Mouse (Mus musculus): Measurements from ENCODE around the gene Eme2.
A peak's percentile ranks its signal among the peaks of the same experiment; 100 is the strongest.

Eme2 gene

DNA sequence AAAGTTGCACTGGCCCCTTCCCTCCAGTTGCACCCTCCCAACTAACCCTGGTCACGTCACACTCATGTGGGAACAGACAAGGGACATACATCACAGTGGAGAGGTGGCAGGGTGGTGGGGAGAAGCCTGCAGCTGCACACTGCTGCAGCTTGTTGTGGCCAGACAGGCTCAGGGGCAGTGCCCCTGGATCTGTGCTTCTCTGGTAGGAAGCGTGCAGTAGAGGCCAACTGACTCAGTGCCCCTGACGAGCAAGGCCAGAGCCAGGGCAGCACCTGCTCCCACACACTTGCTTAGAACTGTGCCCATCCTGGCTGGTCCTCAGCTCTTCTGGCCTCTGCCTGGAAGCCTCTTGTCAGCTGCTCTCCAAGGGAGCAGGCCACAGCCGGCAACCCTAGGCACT is 2.7 kb upstream of the Eme2 start:
- no peak for ATAC-seq (ENCODE audit: insufficient number of reproducible peaks, low FRiP score, low TSS enrichment)

DNA sequence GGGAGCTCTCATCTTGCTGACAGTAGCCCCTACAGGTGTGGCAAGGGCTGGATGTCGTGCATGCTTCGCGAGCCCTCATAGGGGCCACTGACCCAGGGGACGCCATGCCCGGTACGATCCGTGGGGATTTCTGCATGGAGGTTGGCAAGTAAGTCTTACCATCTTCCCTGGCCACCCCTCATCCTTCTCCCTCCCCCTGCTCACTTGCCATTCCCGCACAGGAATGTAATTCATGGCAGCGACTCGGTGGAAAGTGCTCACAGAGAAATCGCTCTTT is 2.0 kb upstream of the Eme2 start:
- ATAC-seq (ENCODE audit: insufficient number of reproducible peaks, low FRiP score, low TSS enrichment): no peak

DNA sequence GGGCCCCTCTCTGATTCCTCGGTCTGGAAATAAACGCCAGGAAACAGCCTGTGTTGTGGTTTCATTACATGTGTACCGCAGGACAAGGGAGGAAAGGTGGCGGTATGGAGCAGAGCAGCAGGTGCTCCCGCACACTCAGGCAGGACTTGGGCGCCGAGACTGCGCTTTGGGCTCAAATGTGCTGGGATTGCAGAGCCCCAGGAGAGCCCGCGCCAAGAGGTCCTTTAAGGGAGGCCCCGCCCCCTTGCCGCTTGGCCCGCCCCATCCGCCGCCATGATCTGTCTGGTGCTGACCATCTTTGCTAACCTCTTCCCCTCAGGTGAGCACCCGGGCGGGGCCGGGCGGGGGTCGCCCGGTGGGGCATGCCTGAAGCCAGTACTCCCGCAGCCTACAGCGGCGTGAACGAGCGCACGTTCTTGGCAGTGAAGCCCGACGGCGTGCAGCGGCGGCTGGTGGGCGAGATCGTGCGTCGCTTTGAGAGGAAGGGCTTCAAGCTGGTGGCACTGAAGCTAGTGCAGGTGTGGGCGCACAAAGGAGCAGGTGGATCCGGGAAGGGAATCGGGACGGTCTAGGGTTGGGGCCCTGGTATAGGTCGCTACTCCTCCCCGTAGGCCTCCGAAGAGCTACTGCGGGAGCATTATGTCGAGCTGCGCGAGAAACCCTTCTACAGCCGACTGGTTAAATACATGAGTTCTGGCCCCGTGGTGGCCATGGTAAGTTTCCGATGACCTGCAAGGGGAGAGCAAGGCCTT is 1.5 kb upstream of the Eme2 start, which contains the start of gene Nme3:
Nme3 (plus strand) TSS at position 260 of the 752 bp plus-strand sequence.
- ATAC-seq (ENCODE audit: insufficient number of reproducible peaks, low FRiP score, low TSS enrichment): peak; percentile 32; the same call in 1 of the 2 replicates

DNA sequence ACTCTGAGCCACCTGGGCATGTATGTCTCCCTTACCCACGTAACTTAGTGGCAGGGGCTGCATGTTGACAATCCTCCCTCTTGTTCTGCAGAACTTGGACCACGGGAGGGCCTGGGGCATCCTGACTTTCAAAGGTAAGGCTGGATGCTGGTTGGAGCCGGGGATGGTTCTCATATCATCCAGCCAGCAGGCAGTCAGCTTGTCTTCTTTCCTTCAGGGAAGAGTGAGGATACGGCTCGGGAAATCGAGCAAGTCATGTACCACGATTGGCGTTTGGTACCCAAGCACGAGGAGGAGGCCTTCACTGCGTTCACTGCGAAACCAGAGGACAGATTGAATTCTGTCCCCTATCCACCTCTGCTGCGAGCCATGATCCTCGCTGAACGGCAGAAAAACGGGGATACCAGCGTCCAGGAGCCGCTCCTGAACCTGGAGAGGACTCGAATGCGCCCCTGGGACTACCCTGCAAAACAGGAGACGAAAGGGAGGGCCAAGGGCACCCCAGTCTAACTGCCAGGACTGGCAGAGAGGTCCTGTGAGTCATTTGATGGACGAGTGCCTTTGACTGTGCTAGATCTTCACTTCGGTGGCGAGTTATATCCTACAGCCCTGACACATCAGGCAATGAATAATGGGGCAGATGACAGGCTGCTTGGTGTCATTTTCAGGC is 819 bp upstream of the Eme2 start:
- no peak for ATAC-seq (ENCODE audit: insufficient number of reproducible peaks, low FRiP score, low TSS enrichment)

DNA sequence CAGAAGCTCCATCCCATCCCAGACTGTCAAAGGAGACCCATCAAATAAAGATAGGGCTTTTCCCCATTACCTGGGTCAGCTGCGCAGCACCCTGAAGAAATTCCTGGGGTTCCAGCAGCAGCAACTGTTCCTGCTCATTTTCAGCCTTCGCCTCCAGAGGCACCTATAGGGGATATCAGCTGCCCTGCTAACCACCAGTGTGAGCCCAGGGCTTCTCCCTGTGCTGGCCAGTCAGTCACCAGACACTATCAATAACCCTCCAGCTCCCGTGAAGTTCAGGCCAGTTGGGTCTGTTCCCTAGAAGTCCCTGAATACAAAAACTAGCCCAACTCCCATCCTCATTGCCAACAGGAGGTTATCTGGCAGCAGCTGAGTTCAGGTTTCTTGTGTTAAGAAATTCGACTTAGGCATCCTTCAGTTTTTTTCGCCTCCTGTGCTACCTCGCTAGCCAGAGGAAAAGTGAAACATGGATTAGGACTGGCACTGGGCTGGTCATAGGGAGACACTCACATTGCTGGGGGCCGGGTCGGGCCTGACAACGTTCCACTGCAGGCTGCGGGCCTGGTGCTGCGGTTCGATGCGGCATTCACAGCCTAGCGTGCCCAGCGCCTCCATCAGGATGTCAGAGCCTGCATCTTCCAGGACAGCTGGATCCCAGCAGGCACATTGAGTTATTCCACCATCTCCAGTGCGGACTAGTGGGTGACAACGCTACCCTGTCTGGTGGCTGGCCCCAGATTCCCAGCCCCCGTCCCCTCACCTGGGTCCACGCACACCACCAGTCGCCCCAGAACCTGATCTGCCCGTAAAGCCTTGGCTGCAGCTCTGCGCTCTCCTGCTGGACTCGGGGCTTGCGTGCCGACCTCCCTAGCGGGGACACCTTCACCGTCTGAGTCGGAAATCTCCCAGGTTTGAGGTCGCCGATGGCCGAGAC is 559 bp downstream of the Eme2 start:
- no peak for ATAC-seq (ENCODE audit: insufficient number of reproducible peaks, low FRiP score, low TSS enrichment)

DNA sequence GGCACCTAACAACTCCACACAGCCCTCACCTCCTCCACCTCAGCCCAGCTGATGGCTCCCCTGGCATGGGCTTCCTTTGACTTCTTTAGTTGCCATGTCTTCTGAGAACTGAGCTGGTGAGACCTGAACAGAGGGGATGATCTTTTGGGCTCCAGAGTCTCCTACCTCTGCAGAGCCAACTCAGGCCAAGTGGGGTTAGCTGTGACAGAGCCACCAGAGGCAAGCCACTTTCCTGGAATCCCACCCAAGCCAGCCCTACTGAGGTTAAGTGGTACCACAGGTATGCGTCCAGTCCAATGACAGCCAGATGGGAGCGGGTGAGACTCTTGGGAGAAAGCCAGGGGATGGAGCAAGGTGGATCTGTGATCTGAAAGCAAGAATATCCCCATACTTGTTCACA is 1.6 kb downstream of the Eme2 start:
- ATAC-seq (ENCODE audit: insufficient number of reproducible peaks, low FRiP score, low TSS enrichment): no peak

DNA sequence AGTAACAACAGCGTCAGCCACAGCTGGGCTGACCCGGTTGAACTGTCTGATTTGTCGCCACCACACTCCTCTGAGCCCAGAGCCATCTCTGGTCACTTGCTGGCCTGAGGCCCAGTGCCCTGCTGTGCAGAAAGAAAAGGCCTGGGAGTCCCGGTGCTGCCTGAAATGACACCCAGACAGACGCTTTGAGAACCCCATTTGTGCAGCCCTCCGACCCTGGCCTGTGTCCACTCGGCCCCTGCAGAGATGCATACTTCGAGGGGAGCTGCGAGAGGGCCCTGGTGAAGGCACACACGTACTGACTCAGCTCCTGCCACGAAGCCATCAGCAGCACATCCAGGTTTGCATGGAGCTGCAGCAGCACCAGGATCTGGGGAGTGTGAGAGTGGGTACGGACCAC is 2.1 kb downstream of the Eme2 start:
- no peak for ATAC-seq (ENCODE audit: insufficient number of reproducible peaks, low FRiP score, low TSS enrichment)

DNA sequence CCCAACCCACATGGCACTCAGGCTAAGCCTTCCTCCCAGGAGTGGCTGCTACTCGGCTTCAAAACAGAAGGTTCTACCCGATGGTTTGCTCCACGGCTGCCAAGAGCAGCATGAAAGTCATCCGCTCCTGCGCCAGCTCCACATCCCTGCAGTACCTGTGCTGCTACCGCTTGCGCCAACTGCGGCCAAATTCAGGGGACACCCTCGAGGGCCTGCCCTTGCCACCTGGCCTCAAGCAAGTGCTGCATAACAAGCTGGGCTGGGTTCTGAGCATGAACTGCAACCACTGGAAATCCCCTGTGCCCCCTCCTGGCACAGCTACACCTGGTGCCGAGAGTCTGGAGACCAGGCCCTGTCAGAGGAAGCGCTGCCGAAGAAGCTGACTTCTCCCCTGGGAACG is 3.6 kb downstream of the Eme2 start:
- no peak for ATAC-seq (ENCODE audit: insufficient number of reproducible peaks, low FRiP score, low TSS enrichment)

DNA sequence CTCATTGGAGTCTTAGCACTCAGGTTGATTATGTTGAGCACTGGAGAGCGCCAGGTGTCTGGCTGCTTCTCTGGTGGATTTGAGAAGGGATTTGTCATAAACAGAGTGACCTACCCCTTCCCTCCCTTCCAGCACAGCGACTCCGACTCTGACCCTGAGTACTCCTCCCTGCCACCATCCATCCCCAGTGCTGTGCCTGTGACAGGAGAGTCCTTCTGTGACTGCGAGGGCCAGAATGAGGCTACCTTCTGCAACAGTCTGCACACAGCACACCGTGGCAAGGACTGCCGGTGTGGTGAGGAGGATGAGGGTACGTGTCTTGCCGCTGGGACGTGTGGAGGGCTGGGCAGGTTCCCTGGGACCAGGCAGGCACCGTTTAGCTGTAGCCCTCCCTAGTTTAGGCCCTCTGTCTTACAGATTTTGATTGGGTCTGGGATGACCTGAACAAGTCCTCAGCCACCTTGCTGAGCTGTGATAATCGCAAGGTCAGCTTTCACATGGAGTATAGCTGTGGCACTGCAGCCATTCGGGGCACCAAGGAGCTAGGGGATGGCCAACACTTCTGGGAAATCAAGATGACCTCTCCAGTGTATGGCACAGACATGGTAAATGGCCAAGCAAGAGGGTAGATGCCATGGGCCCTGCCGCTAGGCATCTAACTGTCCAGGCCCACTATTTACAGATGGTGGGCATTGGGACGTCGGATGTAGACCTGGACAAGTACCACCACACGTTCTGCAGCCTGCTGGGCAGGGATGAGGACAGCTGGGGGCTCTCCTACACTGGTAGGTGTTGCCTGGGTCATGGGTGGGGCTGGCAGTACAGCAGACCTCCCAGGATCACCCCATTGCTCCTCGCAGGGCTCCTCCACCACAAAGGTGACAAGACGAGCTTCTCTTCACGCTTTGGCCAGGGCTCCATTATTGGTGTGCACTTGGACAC is 4.5 kb downstream of the Eme2 start:
- no peak for ATAC-seq (ENCODE audit: insufficient number of reproducible peaks, low FRiP score, low TSS enrichment)

DNA sequence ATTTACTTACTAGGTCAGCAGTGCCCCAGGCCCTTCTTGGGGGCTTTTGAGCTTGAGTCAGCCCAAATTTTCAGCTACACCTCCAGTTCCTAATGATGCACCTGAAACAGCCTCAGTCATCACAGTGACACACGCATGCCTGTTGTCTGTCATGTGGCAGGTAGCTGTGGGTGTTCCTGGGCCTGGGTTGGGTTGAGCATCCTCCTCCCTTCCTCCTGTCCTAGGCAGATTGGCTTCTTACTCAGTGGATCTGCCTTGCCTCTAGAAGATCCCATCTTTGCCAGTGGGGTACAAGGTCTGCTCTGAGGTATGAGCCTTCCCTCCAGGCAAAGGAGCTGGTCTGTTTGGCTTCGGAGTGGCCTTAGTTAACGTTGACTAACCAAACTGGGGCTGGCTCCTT is 6.0 kb downstream of the Eme2 start:
- no peak for ATAC-seq (ENCODE audit: insufficient number of reproducible peaks, low FRiP score, low TSS enrichment)

DNA sequence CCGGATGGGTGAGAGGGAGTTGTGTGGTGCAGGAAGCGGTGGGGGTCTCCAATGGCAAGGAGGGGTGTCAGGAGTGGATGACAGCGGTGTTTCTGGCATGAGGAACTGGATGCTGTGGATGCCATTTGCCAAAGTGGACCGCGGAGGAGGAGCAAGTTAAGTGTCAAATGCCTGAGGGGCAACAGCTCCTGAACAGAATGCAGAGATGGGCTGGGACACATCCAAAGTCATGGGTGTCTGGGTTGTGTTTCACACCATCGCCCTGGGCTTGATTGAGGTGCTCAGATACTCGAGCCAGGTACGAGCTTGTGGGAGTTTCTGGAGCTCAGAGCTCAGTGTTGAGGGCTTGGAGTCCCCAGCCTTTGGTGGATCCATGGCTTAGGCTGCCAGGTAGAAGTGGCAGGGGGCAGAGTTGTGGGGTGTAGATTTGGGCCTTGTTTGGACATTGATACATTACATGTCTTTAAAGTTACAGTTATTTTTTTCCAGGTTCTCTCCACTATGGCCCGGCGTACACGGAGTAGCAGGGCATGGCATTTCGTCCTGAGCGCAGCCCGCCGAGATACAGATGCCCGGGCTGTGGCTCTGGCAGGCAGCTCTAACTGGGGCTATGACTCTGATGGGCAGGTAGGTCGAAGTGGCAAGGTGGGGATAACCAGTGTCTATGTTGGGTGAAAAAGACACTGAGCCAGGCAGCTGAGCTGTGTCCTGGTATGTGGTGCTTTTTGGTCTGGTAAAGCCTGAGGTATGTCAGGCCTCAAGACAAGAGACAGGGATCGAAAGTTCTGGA is 7.4 kb downstream of the Eme2 start:
- ATAC-seq (ENCODE audit: insufficient number of reproducible peaks, low FRiP score, low TSS enrichment): no peak

DNA sequence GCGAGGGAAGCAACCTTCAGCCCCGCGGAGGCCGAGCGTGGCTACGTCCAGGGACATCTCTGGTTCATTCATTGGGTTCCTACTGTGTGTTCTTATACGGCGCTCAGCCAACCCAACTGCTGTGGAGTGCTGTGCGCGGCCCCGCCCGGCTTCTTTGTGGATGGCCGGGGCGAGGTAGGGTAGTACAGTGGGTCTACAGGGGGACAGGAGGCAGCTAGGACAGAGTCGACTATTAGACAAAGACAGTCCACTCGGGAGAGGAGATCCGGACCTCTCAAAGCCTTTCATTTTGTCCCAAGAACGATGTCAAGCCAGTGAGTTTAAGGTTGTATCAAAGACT is 8.0 kb downstream of the Eme2 start:
- ATAC-seq (ENCODE audit: insufficient number of reproducible peaks, low FRiP score, low TSS enrichment): 0 out of 2 replicates have a peak, but pooled peaks have one; percentile 43

DNA sequence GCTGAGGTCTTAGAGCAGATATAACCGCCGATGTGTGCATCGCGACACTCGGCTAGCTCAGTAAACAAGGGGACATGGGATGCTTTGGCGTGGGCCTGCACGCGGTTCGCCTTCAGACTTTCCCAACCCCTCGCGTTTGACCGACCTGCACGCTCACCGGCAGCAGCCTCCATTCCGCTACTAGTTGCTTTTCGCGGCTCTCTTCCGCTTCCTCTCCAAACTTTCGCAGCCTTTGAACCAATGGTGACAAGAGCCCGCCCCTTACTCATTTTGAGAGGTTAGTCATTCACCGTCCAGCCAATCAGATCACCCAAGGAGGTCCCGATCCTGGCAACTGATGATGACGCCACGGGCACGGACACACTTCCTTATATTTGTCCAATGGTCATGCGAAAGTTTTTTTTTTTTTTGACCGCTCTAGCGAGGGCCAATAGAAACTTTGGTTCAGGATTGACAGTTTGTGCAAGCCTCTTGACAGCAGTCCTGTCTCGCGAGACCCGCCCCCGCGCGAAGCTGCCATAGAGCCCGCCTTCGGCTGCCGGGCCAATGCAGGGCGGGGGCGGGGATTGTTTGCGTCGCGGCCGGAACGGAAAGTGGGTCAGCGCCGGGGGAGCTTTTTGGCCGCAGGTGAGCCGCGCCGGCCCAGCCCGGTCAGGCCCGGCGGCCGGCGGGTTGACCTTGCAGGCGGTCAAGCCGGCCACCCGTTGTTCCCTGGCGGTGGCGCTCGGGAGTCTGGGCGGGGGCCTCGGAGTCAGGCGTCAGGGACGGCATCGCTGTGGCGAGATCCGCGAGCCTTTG is 8.6 kb downstream of the Eme2 start, which contains the start of the genes Nubp2 and Spsb3:
Nubp2 (minus strand) TSS at position 216 of the 798 bp plus-strand sequence.
Spsb3 (plus strand) TSS at position 510 of the 798 bp plus-strand sequence.
- peak; percentile 87 for ATAC-seq (ENCODE audit: insufficient number of reproducible peaks, low FRiP score, low TSS enrichment)

DNA sequence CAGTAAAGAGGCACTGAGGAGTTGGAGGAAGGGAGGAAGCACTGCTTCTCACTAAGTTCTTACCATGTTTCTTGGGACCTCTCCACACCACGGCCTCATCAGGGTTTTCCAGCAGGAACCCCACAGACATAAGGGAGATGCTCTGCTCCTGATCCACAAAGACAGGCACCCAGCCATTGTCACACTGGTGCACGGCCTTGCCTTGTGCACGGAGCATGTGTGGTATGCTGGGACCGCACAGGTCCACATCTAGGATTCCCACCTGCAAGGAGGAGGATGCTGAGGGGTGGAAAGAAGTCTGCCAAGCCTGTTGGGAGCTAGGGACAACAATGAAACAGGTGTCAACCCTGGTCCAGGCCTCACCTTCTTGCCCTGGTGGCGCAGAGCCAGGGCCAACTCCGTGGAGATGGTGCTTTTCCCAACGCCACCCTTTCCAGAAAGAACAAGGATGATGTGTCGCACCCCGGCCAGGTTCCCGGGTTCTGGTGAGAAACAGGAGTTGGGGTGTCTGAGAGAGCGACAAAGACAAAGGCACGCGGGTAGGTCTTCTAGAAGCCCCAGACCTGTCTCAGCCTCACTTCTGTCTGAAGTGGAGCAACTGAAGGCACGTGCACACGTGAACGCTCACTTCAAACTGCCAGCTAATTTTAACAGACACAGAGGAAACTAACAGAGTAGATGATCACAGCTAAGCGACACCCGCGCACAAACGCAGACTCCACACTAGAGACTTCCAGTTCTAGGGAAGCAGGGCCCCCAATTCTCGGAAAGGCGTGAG is 9.3 kb downstream of the Eme2 start:
- ATAC-seq (ENCODE audit: insufficient number of reproducible peaks, low FRiP score, low TSS enrichment): no peak

DNA sequence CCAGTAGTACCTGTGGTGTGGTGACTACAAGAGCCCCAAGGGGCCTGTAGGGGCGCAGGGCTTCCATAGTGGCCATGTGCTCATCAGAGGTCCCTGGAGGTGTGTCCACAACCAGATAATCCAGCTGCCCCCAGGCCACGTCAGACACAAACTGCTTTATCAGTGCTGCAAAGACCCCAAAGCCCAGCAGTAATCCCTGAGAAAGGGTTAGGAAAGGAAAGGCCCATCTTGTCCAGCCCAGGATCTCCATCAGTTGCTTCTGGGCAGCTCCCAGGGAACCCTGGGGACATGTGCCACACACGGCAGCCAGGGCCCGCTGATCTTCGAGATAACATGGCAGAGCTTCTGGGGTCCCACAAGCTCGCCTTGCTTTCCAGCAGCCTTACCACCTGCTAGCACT is 10.5 kb downstream of the Eme2 start:
- no peak for ATAC-seq (ENCODE audit: insufficient number of reproducible peaks, low FRiP score, low TSS enrichment)

DNA sequence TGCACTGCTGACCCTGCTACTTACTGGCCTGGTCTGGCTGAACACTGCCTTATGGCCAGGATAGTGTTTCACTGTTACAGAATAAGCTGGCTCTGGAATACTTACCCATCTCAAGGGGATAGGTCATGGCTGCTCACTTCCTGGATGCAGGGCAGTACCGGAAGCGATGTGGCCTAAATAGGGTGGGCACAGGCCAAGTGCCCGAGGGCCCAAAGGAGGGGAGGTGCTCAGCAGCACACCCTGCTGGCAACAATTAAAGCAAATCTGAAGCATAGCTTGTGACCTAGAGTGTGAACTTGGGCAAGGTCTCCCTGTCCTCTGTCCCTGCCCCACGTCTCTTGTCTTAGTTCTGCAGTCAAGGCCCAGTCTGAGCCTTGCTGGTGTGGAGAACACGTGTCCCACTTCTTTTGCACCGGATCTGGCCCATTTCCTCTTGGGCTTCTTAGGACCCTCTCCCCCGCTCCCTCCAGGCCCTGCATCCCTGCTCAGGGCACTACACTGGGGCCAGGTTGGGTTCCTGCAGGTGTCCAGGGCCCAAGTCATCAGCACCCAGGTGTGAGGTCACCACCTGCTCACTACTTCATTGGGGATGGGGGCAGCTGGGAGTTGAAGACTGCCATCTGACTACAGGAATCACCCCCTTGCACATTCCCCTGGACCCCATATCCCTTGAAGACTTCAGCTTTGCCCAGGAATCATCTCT is 13.0 kb downstream of the Eme2 start:
- ATAC-seq (ENCODE audit: insufficient number of reproducible peaks, low FRiP score, low TSS enrichment): no peak

DNA sequence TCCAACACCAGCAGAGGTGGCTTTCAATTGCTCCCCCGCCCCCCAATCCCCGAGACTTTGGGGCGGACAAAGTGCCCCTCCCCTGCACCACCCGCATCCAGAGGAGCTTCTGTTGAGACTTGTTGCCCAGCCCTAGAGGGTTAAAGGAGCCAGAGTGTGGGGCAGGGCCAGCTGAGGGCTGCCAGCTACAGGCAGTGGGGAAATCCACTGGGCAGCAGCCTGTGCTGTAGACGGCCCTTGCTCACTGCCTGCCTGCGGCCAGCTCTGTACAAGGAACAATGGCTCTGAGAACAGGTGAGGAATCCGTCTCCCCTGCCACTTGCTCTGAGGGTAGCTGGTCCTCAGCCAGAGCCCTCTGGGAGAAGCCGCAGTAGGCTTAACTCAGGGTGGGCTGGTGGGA is 16.4 kb downstream of the Eme2 start:
- ATAC-seq (ENCODE audit: insufficient number of reproducible peaks, low FRiP score, low TSS enrichment): no peak

Measured in cerebellum, adult (tissue).